Mouse (Mus musculus): ENCODE measurements around the gene Ttc29. TPM values are rescaled to one million over a fixed set of nuclear protein-coding genes. Genes with fewer than 3 reads are reported as not detected.

The Ttc29 gene
- polyA plus RNA-seq (2016; fragmentation: Nextera tagmentation; extraction: Ambion mirVana) = not detected in 2 replicates

DNA sequence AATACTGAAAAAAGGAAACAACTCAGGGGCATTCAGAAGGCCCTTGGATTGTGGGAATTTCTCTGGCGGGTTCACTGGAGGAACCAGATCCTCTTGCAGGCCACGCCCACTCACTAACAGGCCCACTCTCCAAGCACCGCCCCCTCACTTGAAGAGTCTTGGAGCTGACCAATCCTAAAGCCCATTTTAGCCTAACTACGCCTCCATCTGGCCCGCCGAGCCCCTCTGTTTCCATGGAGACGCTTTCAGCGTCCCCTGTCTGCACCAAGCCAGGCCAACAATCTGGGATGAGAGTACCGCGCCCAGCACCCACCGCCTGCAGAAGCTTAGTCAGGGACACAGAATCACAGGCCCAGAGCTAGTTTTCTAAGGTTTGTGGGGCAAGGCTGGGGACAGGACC lies at the start of gene Ttc29:
Gene Ttc29 (plus strand): TSS at position 224 of the 400 bp plus-strand sequence.
- Histone ChIP-seq H3K9me3 (no peaks in the 10 kb centered on the region), H3K27ac (no peak within 1 kb of the TSS), H3K4me1 (peaks cover 9% of the 10 kb centered on the region), H3K4me3 (no peak within 1 kb of the TSS), H3K27me3 (replicated peaks) (no peaks in the 10 kb centered on the region), H3K9ac (no peak within 1 kb of the TSS), H3K4me2 (replicated peaks) (peak within 1 kb of the TSS; percentile 38), H3K36me3 (no peaks in the 10 kb centered on the region)
- WGBS = under 1% methylated on average over 11 of the region's 11 CpGs
- ATAC-seq (ENCODE audit: low FRiP score, low read depth) = peak; percentile 95

DNA sequence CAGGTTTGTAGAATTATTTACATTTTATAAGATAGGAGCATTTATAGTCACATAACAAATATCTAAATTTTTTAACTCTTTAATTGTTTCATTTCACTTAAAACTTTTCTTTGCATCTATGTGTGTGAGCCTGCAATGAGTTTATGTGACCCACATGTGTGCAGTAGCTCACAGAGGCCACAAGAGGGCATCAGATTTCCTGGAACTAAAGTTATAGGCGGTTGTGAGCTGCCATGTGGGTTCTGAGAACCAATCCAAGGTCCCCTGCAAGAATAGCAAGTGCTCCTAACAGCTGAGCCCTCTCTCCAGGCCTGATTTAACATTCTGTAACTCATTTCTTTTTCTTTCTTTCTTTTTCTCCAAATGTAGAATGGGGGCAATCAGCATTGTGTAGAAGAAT lies 41.7 kb upstream of the Ttc29 start:
- Histone ChIP-seq H3K27ac (no peak overlapping the region), H3K4me1 (no peaks in the 10 kb centered on the region), H3K27me3 (replicated peaks) (no peaks in the 10 kb centered on the region), H3K4me2 (replicated peaks) (no peak overlapping the region), H3K4me3 (no peak overlapping the region), H3K9me3 (peaks cover 6% of the 10 kb centered on the region; the same call in 1 of the 2 replicates), H3K9ac (no peak overlapping the region), H3K36me3 (no peaks in the 10 kb centered on the region)
- ATAC-seq (ENCODE audit: low FRiP score, low read depth) = no peak
- whole genome bisulfite sequencing = 95% methylated on average over 1 of the region's 1 CpGs

DNA sequence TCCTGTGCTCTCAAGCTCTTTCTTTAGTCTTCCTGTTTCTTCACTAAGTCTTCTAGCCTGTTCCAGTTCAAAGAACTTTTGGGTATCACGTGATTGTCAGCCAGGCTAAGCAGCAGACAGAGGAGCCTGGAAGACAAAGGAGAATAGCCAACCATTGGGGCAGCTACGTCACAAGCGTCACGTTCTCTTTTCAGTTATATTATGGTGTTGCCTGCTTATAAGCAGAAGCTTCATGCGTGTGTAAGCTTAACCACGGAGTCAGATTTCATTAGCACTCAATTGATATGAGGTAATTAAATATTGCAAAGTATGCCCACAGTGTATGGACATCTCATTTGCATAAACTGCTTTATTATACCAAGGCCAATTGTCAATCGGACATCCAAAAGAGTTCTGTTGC lies 30.4 kb upstream of the Ttc29 start:
- 70% methylated on average over 7 of the region's 7 CpGs for WGBS
- Histone ChIP-seq H3K9me3 (no peaks in the 10 kb centered on the region), H3K27me3 (replicated peaks) (no peaks in the 10 kb centered on the region), H3K36me3 (no peaks in the 10 kb centered on the region), H3K27ac (no peak overlapping the region), H3K4me1 (no peaks in the 10 kb centered on the region), H3K9ac (no peak overlapping the region), H3K4me3 (no peak overlapping the region), H3K4me2 (replicated peaks) (no peak overlapping the region)
- ATAC-seq (ENCODE audit: low FRiP score, low read depth) = no peak

GRCm38 (mm10) chr8:78183414-78183813 lies 29.7 kb upstream of the Ttc29 start:
- H3K27ac ChIP-seq = no peak overlapping the region
- H3K4me3 ChIP-seq = no peak overlapping the region
- WGBS = 85% methylated on average over 6 of the region's 6 CpGs
- no peaks in the 10 kb centered on the region for H3K9me3 ChIP-seq
- no peak for ATAC-seq (ENCODE audit: low FRiP score, low read depth)
- H3K9ac ChIP-seq = no peak overlapping the region
- H3K36me3 ChIP-seq = no peaks in the 10 kb centered on the region
- no peaks in the 10 kb centered on the region for H3K4me1 ChIP-seq
- no peaks in the 10 kb centered on the region for H3K27me3 ChIP-seq (replicated peaks)
- no peak overlapping the region for H3K4me2 ChIP-seq (replicated peaks)

- no peak overlapping the region for H3K4me3 ChIP-seq
Observed at GRCm38 (mm10) chr8:78187087-78187486, 26.0 kb upstream of the Ttc29 start.

DNA sequence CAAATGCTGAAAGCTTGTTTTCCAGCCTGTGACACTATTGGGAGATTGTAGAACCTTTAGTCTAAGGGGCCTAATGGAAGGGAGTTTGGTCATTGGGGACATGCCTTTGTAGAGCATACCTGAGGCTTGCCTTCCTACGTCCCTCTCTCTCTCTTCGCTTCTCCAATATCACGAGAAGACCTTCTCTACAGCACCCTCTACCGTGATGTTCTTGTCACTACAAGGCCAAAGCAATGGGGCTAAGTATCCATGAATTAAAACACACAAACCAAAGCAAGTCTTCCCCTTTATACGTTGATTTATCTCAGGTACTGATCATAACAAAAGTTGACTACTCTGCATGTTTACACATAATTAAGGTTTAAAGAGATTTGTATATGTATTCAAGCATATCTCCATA lies 8.9 kb upstream of the Ttc29 start:
- no peak overlapping the region for H3K9ac ChIP-seq
- no peak overlapping the region for H3K4me2 ChIP-seq (replicated peaks)
- 32% methylated on average over 5 of the region's 5 CpGs for WGBS
- H3K36me3 ChIP-seq = no peaks in the 10 kb centered on the region
- ATAC-seq (ENCODE audit: low FRiP score, low read depth) = no peak
- H3K9me3 ChIP-seq = no peaks in the 10 kb centered on the region
- H3K4me3 ChIP-seq = no peak overlapping the region
- no peaks in the 10 kb centered on the region for H3K4me1 ChIP-seq
- no peaks in the 10 kb centered on the region for H3K27me3 ChIP-seq (replicated peaks)
- H3K27ac ChIP-seq = no peak overlapping the region

More at GRCm38 (mm10) chr8:78187087-78187486, 26.0 kb upstream of the Ttc29 start:
- no peak overlapping the region for H3K4me2 ChIP-seq (replicated peaks)
- H3K27me3 ChIP-seq (replicated peaks) = no peaks in the 10 kb centered on the region
- no peaks in the 10 kb centered on the region for H3K4me1 ChIP-seq
- H3K9me3 ChIP-seq = no peaks in the 10 kb centered on the region
- no peak overlapping the region for H3K27ac ChIP-seq
- H3K36me3 ChIP-seq = no peaks in the 10 kb centered on the region
- no peak overlapping the region for H3K9ac ChIP-seq
- no peak for ATAC-seq (ENCODE audit: low FRiP score, low read depth)

DNA sequence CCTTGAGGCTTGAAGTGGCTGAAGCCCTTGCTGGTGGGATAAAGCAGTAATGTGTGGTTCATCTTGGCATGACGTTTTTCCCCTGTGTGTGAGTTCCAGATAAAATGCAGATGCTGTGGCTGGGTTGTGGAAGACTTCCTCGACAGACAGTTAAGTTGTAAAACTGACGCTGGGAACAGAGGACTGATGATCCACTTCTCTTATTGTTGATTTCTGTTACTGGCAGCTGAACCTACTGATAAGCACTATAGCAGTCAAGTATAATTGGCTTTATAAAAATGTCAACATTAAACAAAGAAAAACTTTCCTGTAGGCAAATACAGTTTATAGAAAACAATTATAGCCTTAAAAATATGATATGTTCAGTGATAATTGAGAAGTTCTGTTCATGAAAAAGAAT lies 2.7 kb upstream of the Ttc29 start:
- H3K27me3 ChIP-seq (replicated peaks) = no peaks in the 10 kb centered on the region
- no peaks in the 10 kb centered on the region for H3K36me3 ChIP-seq
- ATAC-seq (ENCODE audit: low FRiP score, low read depth) = no peak
- no peak overlapping the region for H3K4me3 ChIP-seq
- 48% methylated on average over 3 of the region's 3 CpGs for WGBS
- H3K27ac ChIP-seq = no peak overlapping the region
- no peaks in the 10 kb centered on the region for H3K9me3 ChIP-seq
- H3K9ac ChIP-seq = no peak overlapping the region
- H3K4me1 ChIP-seq = peaks cover 9% of the 10 kb centered on the region
- no peak overlapping the region for H3K4me2 ChIP-seq (replicated peaks)

DNA sequence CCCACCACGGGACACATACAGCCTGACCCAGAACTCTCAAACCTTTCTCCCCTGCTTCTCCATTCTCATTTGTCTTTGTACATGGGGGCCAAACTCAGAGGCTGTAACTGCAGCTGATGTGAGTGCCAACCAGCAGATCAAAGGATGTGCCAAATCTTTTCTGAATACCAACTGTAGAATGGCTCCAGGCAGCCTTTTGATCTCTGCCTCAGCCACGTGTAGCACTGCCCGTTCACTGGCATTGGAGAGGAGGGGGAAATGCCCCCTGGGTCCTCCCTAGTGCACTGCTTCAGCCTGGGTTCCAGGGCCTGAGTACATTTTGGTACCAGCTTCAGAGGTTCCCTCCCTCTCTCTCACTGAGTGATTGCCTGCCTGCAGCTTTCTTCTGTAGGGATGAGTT lies 1.5 kb downstream of the Ttc29 start:
- H3K9me3 ChIP-seq = no peaks in the 10 kb centered on the region
- H3K27ac ChIP-seq = no peak overlapping the region
- no peak overlapping the region for H3K9ac ChIP-seq
- WGBS = 17% methylated on average over 3 of the region's 3 CpGs
- H3K27me3 ChIP-seq (replicated peaks) = no peaks in the 10 kb centered on the region
- no peak overlapping the region for H3K4me2 ChIP-seq (replicated peaks)
- H3K4me3 ChIP-seq = no peak overlapping the region
- no peaks in the 10 kb centered on the region for H3K36me3 ChIP-seq
- H3K4me1 ChIP-seq = peaks cover 9% of the 10 kb centered on the region
- no peak for ATAC-seq (ENCODE audit: low FRiP score, low read depth)

DNA sequence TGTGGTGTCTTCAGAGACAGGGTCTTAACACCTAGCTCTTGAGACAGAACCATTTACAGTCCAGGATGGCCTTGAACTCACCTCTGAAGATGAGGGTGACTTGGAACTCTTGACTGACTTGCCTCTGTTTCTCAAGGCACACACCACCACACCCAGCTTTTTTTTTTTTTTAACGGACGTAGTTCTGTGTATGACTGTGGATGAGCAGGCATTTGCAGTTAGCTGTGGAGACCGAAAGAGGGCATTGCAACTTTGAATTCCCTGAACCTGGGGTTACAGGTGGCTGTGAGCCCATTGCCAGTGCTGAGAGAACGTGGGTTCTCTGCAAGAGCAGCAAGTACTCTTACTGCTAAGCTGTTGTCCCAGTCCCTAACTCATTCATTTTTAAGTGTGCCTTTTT lies 13.0 kb downstream of the Ttc29 start:
- ATAC-seq (ENCODE audit: low FRiP score, low read depth) = no peak
- no peak overlapping the region for H3K4me3 ChIP-seq
- no peak overlapping the region for H3K4me2 ChIP-seq (replicated peaks)
- H3K9ac ChIP-seq = no peak overlapping the region
- no peaks in the 10 kb centered on the region for H3K27me3 ChIP-seq (replicated peaks)
- WGBS = 72% methylated on average over 4 of the region's 4 CpGs
- no peaks in the 10 kb centered on the region for H3K36me3 ChIP-seq
- no peak overlapping the region for H3K27ac ChIP-seq
- 0 out of 2 replicates have a peak, but pooled peaks cover 6% of the 10 kb centered on the region for H3K4me1 ChIP-seq
- H3K9me3 ChIP-seq = no peaks in the 10 kb centered on the region

DNA sequence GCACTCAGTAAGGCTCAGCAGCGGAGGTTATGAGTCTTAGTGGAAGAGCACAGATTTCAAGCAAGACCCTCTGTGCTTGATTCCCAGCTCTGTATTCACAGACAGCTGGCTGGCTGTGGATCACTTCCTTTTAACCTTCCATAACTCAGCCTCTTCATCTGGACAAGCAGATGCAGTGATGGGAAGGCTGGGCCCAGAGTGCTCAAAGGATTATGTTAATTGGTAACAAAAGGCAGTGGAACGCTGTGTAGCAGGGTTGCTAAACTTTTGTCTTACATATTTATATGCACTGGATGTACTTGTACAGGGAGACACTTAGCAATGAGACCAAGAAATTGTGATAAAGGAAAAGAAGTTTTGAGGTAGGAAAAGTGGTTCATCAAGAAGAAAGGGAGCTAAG lies 17.6 kb downstream of the Ttc29 start:
- H3K27ac ChIP-seq = no peak overlapping the region
- peak; percentile 53 for ATAC-seq (ENCODE audit: low FRiP score, low read depth)

GRCm38 (mm10) chr8:78232870-78233707 lies 20.0 kb downstream of the Ttc29 start:
- Histone ChIP-seq H3K36me3 (no peaks in the 10 kb centered on the region), H3K4me2 (replicated peaks) (peak overlapping the region; percentile 15; the same call in 1 of the 2 replicates), H3K4me3 (no peak overlapping the region), H3K9ac (no peak overlapping the region), H3K27me3 (replicated peaks) (no peaks in the 10 kb centered on the region), H3K4me1 (0 out of 2 replicates have a peak, but pooled peaks cover 6% of the 10 kb centered on the region), H3K27ac (no peak overlapping the region), H3K9me3 (no peaks in the 10 kb centered on the region)
- ATAC-seq (ENCODE audit: low FRiP score, low read depth) = no peak
- WGBS = 51% methylated on average over 14 of the region's 14 CpGs

More for the DNA sequence above, 17.6 kb downstream of the Ttc29 start:
- Histone ChIP-seq H3K4me3 (no peak overlapping the region), H3K4me1 (0 out of 2 replicates have a peak, but pooled peaks cover 6% of the 10 kb centered on the region), H3K9me3 (no peaks in the 10 kb centered on the region), H3K9ac (no peak overlapping the region), H3K27me3 (replicated peaks) (no peaks in the 10 kb centered on the region), H3K4me2 (replicated peaks) (no peak overlapping the region), H3K36me3 (no peaks in the 10 kb centered on the region)
- WGBS = 47% methylated on average over 2 of the region's 2 CpGs

- H3K9me3 ChIP-seq = no peaks in the 10 kb centered on the region
- WGBS = 72% methylated on average over 7 of the region's 7 CpGs
- ATAC-seq (ENCODE audit: low FRiP score, low read depth) = no peak
- no peak overlapping the region for H3K4me3 ChIP-seq
- no peak overlapping the region for H3K27ac ChIP-seq
- H3K4me2 ChIP-seq (replicated peaks) = no peak overlapping the region
- 0 out of 2 replicates have a peak, but pooled peaks cover 6% of the 10 kb centered on the region for H3K4me1 ChIP-seq
- no peaks in the 10 kb centered on the region for H3K36me3 ChIP-seq
- H3K27me3 ChIP-seq (replicated peaks) = no peaks in the 10 kb centered on the region
- no peak overlapping the region for H3K9ac ChIP-seq
Observed at GRCm38 (mm10) chr8:78233708-78234201, 20.7 kb downstream of the Ttc29 start.
